Mouse (Mus musculus) C2C12 (cell line): Measurements from ENCODE around the gene Qars. TPM values are rescaled to one million over a fixed set of nuclear protein-coding genes. Genes with fewer than 3 reads are reported as not detected.

Experiments
- H3K27me3 ChIP-seq: one replicate; pipeline ENCODE4 v1.6.1; 2011; ENCODE audit not compliant: control insufficient read depth, insufficient read depth, insufficient read length
- H3K36me3 ChIP-seq: one replicate; pipeline ENCODE4 v1.6.1; 2011; ENCODE audit not compliant: control insufficient read depth, insufficient read depth
- H3K4me3 ChIP-seq: one replicate; pipeline ENCODE4 v1.5.1; 2011; ENCODE audit warnings: mild to moderate bottlenecking, control low read depth; ENCODE audit not compliant: poor library complexity, insufficient read depth, severe bottlenecking
- H3K79me2 ChIP-seq: one replicate; pipeline ENCODE4 v1.6.1; 2011; ENCODE audit not compliant: control insufficient read depth, insufficient read depth
- H3K79me3 ChIP-seq: one replicate; pipeline ENCODE4 v1.6.1; 2011; ENCODE audit warnings: low read depth, control low read depth
- H3ac ChIP-seq: one replicate; pipeline ENCODE3; 2011; ENCODE audit warnings: low read depth; ENCODE audit not compliant: control insufficient read depth, insufficient read length
- CEBPB ChIP-seq: IDR thresholded peaks from one replicate; pipeline ENCODE4 v1.6.1; 2011; ENCODE audit warnings: low read depth, mild to moderate bottlenecking, control low read depth, moderate library complexity
- CTCF ChIP-seq: IDR thresholded peaks from one replicate; pipeline ENCODE4 v1.5.1; 2011; ENCODE audit not compliant: control insufficient read depth, insufficient read depth, insufficient read length
- FOSL1 ChIP-seq: IDR thresholded peaks from one replicate; pipeline ENCODE4 v1.8.0; 2011; ENCODE audit warnings: mild to moderate bottlenecking, low read length; ENCODE audit not compliant: poor library complexity, insufficient read depth, severe bottlenecking
- MAX ChIP-seq: IDR thresholded peaks from one replicate; pipeline ENCODE4 v1.6.1; 2011; ENCODE audit warnings: mild to moderate bottlenecking, control low read depth
- MYOD1 ChIP-seq: IDR thresholded peaks from one replicate; pipeline ENCODE4 v1.6.1; 2011; ENCODE audit warnings: low read depth; ENCODE audit not compliant: control insufficient read depth, insufficient read length
- MYOG ChIP-seq: IDR thresholded peaks from one replicate; pipeline ENCODE4 v1.6.1; 2011; ENCODE audit not compliant: control insufficient read depth, insufficient read length; ENCODE audit errors: extremely low read depth
- USF1 ChIP-seq: IDR thresholded peaks from one replicate; pipeline ENCODE4 v1.6.1; 2011; ENCODE audit warnings: low read depth, mild to moderate bottlenecking, control low read depth, moderate library complexity
- polyA plus RNA-seq: library from polyadenylated mRNA; unstranded; fragments of >200 nt; fragmentation: generic; extraction: Trizol; gene quantifications from one replicate; pipeline ENCODE4 v1.2.1, GENCODE M21; 2012; ENCODE audit warnings: missing spikeins

The Qars gene
- polyA plus RNA-seq, 1 experiment: 203 TPM

DNA sequence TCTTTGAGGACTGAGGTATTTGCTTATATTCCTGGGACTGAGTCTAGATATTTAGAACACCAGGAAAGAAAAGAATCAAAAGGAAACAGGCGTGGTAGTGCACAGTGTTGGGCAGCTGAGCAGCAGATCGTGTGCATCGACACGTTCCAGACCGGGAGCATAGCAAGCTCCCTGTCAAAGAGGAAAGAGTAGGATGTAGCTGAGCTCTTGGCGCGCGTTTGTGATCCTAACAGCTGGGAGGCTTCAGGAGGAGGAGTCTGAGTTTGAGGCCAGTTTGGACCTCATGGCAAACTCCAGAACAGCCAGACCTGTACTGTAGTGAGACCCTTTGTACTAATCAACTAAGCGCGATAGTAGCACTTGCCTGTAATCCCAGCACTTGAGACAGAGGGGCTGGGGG is 45.3 kb upstream of the Qars start:
- peaks cover 18% of the 10 kb centered on the region for H3K36me3 ChIP-seq
- no peak for TF ChIP-seq MAX
- no peak for TF ChIP-seq FOSL1
- TF ChIP-seq CTCF: no peak
- TF ChIP-seq MYOD1: no peak
- TF ChIP-seq USF1: no peak
- no peak for TF ChIP-seq MYOG
- peaks cover 18% of the 10 kb centered on the region for H3K79me3 ChIP-seq
- H3K27me3 ChIP-seq: no peaks in the 10 kb centered on the region
- H3ac ChIP-seq: no peak overlapping the region
- no peak overlapping the region for H3K4me3 ChIP-seq
- H3K79me2 ChIP-seq: peaks cover 39% of the 10 kb centered on the region

DNA sequence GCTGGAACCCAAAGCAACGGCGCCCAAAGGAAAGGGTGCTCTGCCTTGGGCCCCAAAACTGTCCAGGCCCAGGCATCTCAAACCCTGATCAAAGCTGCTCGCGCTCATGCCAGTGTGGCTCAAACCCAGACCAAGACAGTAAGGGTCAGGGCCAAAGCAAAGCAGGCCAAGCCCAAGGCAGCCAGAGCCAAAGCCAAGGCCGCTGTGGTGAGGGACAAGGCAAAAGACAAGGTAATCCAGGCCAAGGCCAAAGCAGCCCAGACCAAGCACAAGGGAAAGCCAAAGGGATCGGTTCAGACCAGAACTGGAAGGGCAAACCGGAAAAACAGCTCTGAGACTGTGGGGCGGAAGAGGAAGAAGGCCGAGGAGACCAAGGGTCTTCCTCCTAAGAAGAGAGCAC is 43.8 kb upstream of the Qars start:
- Histone ChIP-seq H3K4me3 (no peak overlapping the region), H3K79me3 (peaks cover 18% of the 10 kb centered on the region), H3K36me3 (peaks cover 18% of the 10 kb centered on the region), H3K79me2 (peaks cover 39% of the 10 kb centered on the region), H3ac (no peak overlapping the region), H3K27me3 (no peaks in the 10 kb centered on the region)
- TF ChIP-seq CEBPB (no peak), MAX (no peak), CTCF (no peak), MYOG (no peak), MYOD1 (no peak), USF1 (no peak), FOSL1 (no peak)

DNA sequence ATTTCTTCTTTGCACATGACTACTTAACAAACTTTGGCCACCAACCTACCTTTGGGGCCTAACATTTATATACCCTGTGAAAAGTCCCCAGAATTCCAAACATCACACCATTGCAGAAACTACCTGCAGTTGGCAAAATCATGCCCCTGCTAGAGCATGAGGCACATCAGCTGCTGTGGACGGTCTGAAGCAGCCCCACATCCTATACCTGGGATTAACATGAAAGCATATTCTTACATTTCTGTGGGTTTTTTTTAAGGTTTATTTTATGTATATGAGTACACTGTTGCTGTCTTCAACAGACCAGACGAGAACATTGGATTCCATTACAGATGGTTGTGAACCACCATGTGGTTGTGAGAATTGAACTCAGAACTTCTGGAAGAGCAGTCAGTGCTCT is 41.3 kb upstream of the Qars start:
- no peak overlapping the region for H3ac ChIP-seq
- H3K36me3 ChIP-seq: peaks cover 18% of the 10 kb centered on the region

DNA sequence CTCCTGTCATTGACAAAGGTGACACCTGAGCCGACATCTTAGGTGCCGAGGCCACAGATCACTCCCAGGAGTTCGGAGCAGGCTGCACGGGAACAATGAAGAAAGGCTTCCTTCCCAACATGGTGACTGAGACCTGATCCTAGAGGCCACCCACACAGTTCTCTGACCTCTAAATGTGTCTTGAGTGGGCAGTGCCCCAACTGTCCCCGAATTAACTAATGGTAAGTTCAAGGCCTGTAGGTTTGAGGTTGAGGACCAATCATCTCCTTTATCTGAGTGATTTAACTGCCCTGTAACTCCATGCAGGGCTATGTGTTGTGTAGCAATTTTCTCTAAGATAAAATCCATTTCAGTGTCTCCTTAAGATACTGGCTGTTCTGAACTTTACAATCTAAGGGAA is 38.1 kb upstream of the Qars start:
- peaks cover 11% of the 10 kb centered on the region for H3K36me3 ChIP-seq
- H3K79me2 ChIP-seq: no peaks in the 10 kb centered on the region
- H3ac ChIP-seq: no peak overlapping the region
- H3K27me3 ChIP-seq: no peaks in the 10 kb centered on the region
- no peak for TF ChIP-seq FOSL1
- TF ChIP-seq USF1: no peak
- TF ChIP-seq CTCF: no peak
- TF ChIP-seq MYOG: no peak
- H3K4me3 ChIP-seq: no peak overlapping the region
- H3K79me3 ChIP-seq: no peaks in the 10 kb centered on the region

More for the DNA sequence above, 41.3 kb upstream of the Qars start:
- Histone ChIP-seq H3K79me3 (peaks cover 12% of the 10 kb centered on the region), H3K4me3 (no peak overlapping the region), H3K79me2 (peaks cover 31% of the 10 kb centered on the region), H3K27me3 (no peaks in the 10 kb centered on the region)
- TF ChIP-seq CEBPB (no peak), MYOD1 (no peak), CTCF (no peak), FOSL1 (no peak), MYOG (no peak), USF1 (no peak), MAX (no peak)

DNA sequence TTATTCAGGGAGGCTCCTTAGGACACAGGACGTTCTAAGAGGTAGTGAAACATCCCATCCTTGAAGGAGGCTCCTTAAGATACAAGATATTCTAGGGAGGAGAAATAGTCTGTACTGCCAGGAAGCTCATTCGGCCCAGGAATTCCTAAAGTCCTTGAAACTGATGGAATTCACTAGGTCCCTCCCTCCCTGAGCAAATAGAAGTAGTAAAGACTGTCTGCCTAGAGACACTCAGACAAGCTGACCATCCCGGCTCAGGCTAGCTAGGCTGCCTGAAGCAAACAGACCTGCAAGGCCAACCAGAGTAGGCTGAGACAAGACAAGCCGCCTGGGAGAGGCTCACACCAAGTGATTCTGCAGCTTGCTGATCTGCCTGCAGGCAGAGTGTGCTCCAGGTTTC is 37.7 kb upstream of the Qars start:
- H3K79me2 ChIP-seq: no peaks in the 10 kb centered on the region
- TF ChIP-seq CEBPB (no peak), MAX (no peak), MYOD1 (no peak), CTCF (no peak), MYOG (no peak), FOSL1 (no peak), USF1 (no peak)
- H3K27me3 ChIP-seq: no peaks in the 10 kb centered on the region
- no peak overlapping the region for H3ac ChIP-seq
- H3K4me3 ChIP-seq: no peak overlapping the region
- peaks cover 7% of the 10 kb centered on the region for H3K36me3 ChIP-seq
- no peaks in the 10 kb centered on the region for H3K79me3 ChIP-seq

DNA sequence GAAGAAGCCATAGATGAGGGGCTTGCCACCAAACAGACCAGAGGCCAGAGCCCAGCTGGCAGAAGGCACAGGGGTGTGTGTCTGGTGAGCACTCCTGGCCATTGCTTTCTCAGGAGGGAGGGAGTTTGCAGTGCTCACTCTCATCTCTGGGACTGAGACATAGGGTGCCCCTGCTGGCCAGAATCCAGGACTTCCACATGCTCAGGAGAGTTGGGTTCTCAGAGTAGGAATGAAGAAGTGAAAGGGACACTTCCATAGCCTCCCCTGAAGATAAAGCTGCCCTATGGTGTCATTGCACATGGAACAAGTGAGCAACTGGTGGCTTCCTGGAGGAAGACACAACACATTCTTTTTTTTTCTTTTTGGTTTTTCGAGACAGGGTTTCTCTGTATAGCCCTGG is 33.0 kb upstream of the Qars start:
- Histone ChIP-seq H3K79me2 (no peaks in the 10 kb centered on the region), H3K4me3 (no peak overlapping the region), H3K27me3 (no peaks in the 10 kb centered on the region), H3ac (no peak overlapping the region), H3K79me3 (no peaks in the 10 kb centered on the region), H3K36me3 (no peaks in the 10 kb centered on the region)
- TF ChIP-seq FOSL1 (no peak), MYOD1 (no peak), MYOG (no peak), USF1 (no peak), CEBPB (no peak), CTCF (no peak)
